In genomic region chr1:33757033-33757413, GRCm38 (mm10) we compare ENCODE assay signal across 8 mouse cellular contexts. TPM values are rescaled to one million over a fixed set of nuclear protein-coding genes. Genes with fewer than 3 reads are reported as not detected.
DNase-seq lines count a peak whose midpoint lies in the region; ATAC-seq and TF ChIP-seq lines count a peak whose summit lies in the region.

No protein-coding gene starts in this region.

- H3K27me3 ChIP-seq in E14TG2a.4 (ENCODE audit: insufficient read depth, low read length) = peaks cover 40% of the 10 kb centered on the region
- H3K27me3 ChIP-seq in embryonic facial prominence, embryonic 14.5 days (replicated peaks; ENCODE audit: control insufficient read depth, insufficient read depth, low read length) = no peaks in the 10 kb centered on the region

- intact Hi-C loops in left cerebral cortex, postnatal 14 days (cut with DNase I) = no loop called here

- H3K36me3 ChIP-seq in E14TG2a.4 (ENCODE audit: insufficient read depth, low read length) = peaks cover 20% of the 10 kb centered on the region
- peaks cover 17% of the 10 kb centered on the region; the same call in 1 of the 2 replicates for H3K36me3 ChIP-seq in embryonic facial prominence, embryonic 14.5 days (ENCODE audit: control insufficient read depth, insufficient read depth, low read length)

- peak overlapping the region; percentile 87 for H3K9ac ChIP-seq in embryonic facial prominence, embryonic 14.5 days (ENCODE audit: low read depth, low read length)

- H3K27ac ChIP-seq in embryonic facial prominence, embryonic 14.5 days (replicated peaks; ENCODE audit: low read depth, low read length) = no peak overlapping the region

- peak overlapping the region; percentile 82 for H3K4me3 ChIP-seq in E14TG2a.4 (replicated peaks; ENCODE audit: low read length)
- H3K4me3 ChIP-seq in embryonic facial prominence, embryonic 14.5 days (ENCODE audit: low read depth, low read length) = peak overlapping the region; percentile 77

- ATAC-seq in embryonic facial prominence, embryonic 14.5 days (ENCODE audit: low read depth) = peak; percentile 24; the same call in 1 of the 2 replicates
- ATAC-seq in inflammation-experienced regulatory T-cells, adult 6 months = peak; percentile 44
- 0 out of 2 replicates have a peak, but pooled peaks have one; percentile 15 for ATAC-seq in megakaryocyte-erythroid progenitor cell, adult 5-6 weeks (replicated peaks; ENCODE audit: low FRiP score, low TSS enrichment, poor library complexity, severe bottlenecking)

- DNase-seq in heart, adult 11 months = peak; percentile 87
- no peak for DNase-seq in heart, adult 9 months (ENCODE audit: low spot score in 2 of 2)
- peak; percentile 17 for DNase-seq in embryonic facial prominence, embryonic 14.5 days (ENCODE audit: low spot score)
- DNase-seq in layer of hippocampus, adult 9-10 months (ENCODE audit: low spot score) = no peak
- no peak for DNase-seq in left cerebral cortex, postnatal 14 days (ENCODE audit: low spot score in 2 of 2)

- no peak for TF ChIP-seq CTCF in E14TG2a.4 (conservative IDR thresholded peaks at IDR 0.05; ENCODE audit: low read length)

- 3% methylated on average over 14 of the region's 14 CpGs for WGBS in embryonic facial prominence, embryonic 14.5 days

- H3K4me1 ChIP-seq in E14TG2a.4 (replicated peaks; ENCODE audit: low read depth, low read length) = peaks cover 55% of the 10 kb centered on the region
- H3K4me1 ChIP-seq in embryonic facial prominence, embryonic 14.5 days (ENCODE audit: control insufficient read depth, insufficient read depth, low read length) = peaks cover 12% of the 10 kb centered on the region

- no peaks in the 10 kb centered on the region for H3K9me3 ChIP-seq in E14TG2a.4 (ENCODE audit: low read length)
- no peaks in the 10 kb centered on the region for H3K9me3 ChIP-seq in embryonic facial prominence, embryonic 14.5 days (ENCODE audit: control insufficient read depth, low read length)

- peak overlapping the region; percentile 92 for H3K4me2 ChIP-seq in embryonic facial prominence, embryonic 14.5 days (ENCODE audit: low read depth, low read length)

RNA-seq across cellular contexts. Expression of gene Bag2, which starts 0.6 kb away (rescaled TPM):
- polyA plus RNA-seq in embryonic facial prominence, embryonic 14.5 days (2014; fragmentation: Nextera tagmentation; extraction: Ambion mirVana) = 61.1 and 68.5 TPM in 2 replicates
- polyA plus RNA-seq in inflammation-experienced regulatory T-cells, adult 6 months (2017; shearing (Covaris generic)) = 1 to 10 TPM; 1.7 to 4.5 (median 2.0) TPM
- 66.0 and 89.5 TPM in 2 replicates for total RNA-seq in megakaryocyte-erythroid progenitor cell, adult 5-6 weeks (2014; fragmentation: Nextera tagmentation)
- 64.8 and 76.6 TPM in 2 replicates for total RNA-seq in megakaryocyte-erythroid progenitor cell, adult 5-6 weeks (2017)
- 10 to 100 TPM; 16.5 to 17.2 TPM for total RNA-seq in left cerebral cortex, postnatal 14 days (2021)

RNA-seq across cellular contexts. Expression of gene Rab23, which starts 37.3 kb away (rescaled TPM):
- 21.3 and 24.5 TPM in 2 replicates for polyA plus RNA-seq in embryonic facial prominence, embryonic 14.5 days (2014; fragmentation: Nextera tagmentation; extraction: Ambion mirVana)
- 1 to 10 TPM; 6.7 to 7.5 (median 6.8) TPM for polyA plus RNA-seq in inflammation-experienced regulatory T-cells, adult 6 months (2017; shearing (Covaris generic))
- 1.6 and 3.5 TPM in 2 replicates for total RNA-seq in megakaryocyte-erythroid progenitor cell, adult 5-6 weeks (2014; fragmentation: Nextera tagmentation)
- 0.99 and 4.2 TPM in 2 replicates for total RNA-seq in megakaryocyte-erythroid progenitor cell, adult 5-6 weeks (2017)
- 10 to 100 TPM; 26.7 to 30.6 TPM for total RNA-seq in left cerebral cortex, postnatal 14 days (2021)

RNA-seq across cellular contexts. Expression of gene Zfp451, which starts 57.4 kb away (rescaled TPM):
- 29.7 and 31.3 TPM in 2 replicates for polyA plus RNA-seq in embryonic facial prominence, embryonic 14.5 days (2014; fragmentation: Nextera tagmentation; extraction: Ambion mirVana)
- 10 to 100 TPM; 11.7 to 14.1 (median 12.8) TPM for polyA plus RNA-seq in inflammation-experienced regulatory T-cells, adult 6 months (2017; shearing (Covaris generic))
- total RNA-seq in megakaryocyte-erythroid progenitor cell, adult 5-6 weeks (2014; fragmentation: Nextera tagmentation) = 39.7 and 44.7 TPM in 2 replicates
- total RNA-seq in megakaryocyte-erythroid progenitor cell, adult 5-6 weeks (2017) = 18.7 and 37.2 TPM in 2 replicates
- 10 to 100 TPM; 56.6 to 57.5 TPM for total RNA-seq in left cerebral cortex, postnatal 14 days (2021)

Comparison
In these comparisons a context has a peak if more than half of its experiments do, and no peak if none do; other contexts are left out.
1. DNase-seq: peak in heart, adult 11 months (single experiment) and embryonic facial prominence, embryonic 14.5 days (single experiment); none in heart, adult 9 months (0 of 2), layer of hippocampus, adult 9-10 months (single experiment) and left cerebral cortex, postnatal 14 days (0 of 2).
2. RNA of gene Rab23, which starts 37.3 kb away (total RNA-seq): 26.7 to 30.6 TPM in left cerebral cortex, postnatal 14 days; 0.99 to 4.2 TPM in megakaryocyte-erythroid progenitor cell, adult 5-6 weeks; every median in the first group is over 4 times any median in the second.
3. Peak in every context shown above with its lines, with median percentiles within 50 percentile points of each other: ATAC-seq.